Mouse (Mus musculus) lung, embryonic 14.5 days (tissue): ENCODE measurements around the gene A430005L14Rik. TPM values are rescaled to one million over a fixed set of nuclear protein-coding genes. Genes with fewer than 3 reads are reported as not detected.
A peak's percentile ranks its signal among the peaks of the same experiment; 100 is the strongest.

Source experiments
- ATAC-seq: fragments of 200-750 bp; cut with Nextera tagmentation; 2 replicates; pipeline ENCODE4 v1.8.0; 2017; ENCODE audit warnings: mild to moderate bottlenecking, moderate TSS enrichment, moderate library complexity; ENCODE audit not compliant: insufficient read depth
- DNase-seq: peaks from one replicate; pipeline ENCODE4 v3.0.0-alpha.2; 2015
- H3K27ac ChIP-seq: fragments of 300-500 bp; sonication (generic); 2 replicates; pipeline ENCODE4 v1.5.1; 2014; ENCODE audit warnings: low read depth, mild to moderate bottlenecking, moderate library complexity
- H3K27me3 ChIP-seq: fragments of 300-500 bp; sonication (generic); 2 replicates; pipeline ENCODE4 v1.6.1; 2014; ENCODE audit warnings: low read length, control low read depth; ENCODE audit not compliant: insufficient read depth
- H3K36me3 ChIP-seq: fragments of 300-500 bp; sonication (generic); 2 replicates; pipeline ENCODE4 v1.6.1; 2014; ENCODE audit warnings: control low read depth; ENCODE audit not compliant: insufficient read depth
- H3K4me1 ChIP-seq: fragments of 300-500 bp; sonication (generic); 2 replicates; pipeline ENCODE4 v1.6.1; 2014; ENCODE audit warnings: antibody characterized with exemption, control low read depth; ENCODE audit not compliant: insufficient read depth
- H3K4me2 ChIP-seq: fragments of 300-500 bp; sonication (generic); 2 replicates; pipeline ENCODE4 v1.6.1; 2014; ENCODE audit warnings: mild to moderate bottlenecking
- H3K4me3 ChIP-seq: fragments of 300-500 bp; sonication (generic); 2 replicates; pipeline ENCODE4 v1.5.1; 2014; ENCODE audit warnings: low read depth, low read length
- H3K9ac ChIP-seq: fragments of 300-500 bp; sonication (generic); 2 replicates; pipeline ENCODE4 v1.6.1; 2014
- H3K9me3 ChIP-seq: fragments of 300-500 bp; sonication (generic); 2 replicates; pipeline ENCODE4 v1.6.1; 2016; ENCODE audit warnings: low read depth, low read length, control low read depth
- CTCF ChIP-seq: IDR thresholded peaks from 2 replicates; pipeline ENCODE4 v1.5.1; 2016; ENCODE audit warnings: antibody characterized with exemption, low read depth
- WGBS: fragments of 180-500 bp; shearing (Covaris S2); extraction: QIAGEN DNeasy Blood & Tissue Kit; methylation state at CpG from one replicate; pipeline ENCODE4 v1.1.7; 2014; 5-methylcytosine and 5-hydroxymethylcytosine counted together
- polyA plus RNA-seq: library from polyadenylated mRNA; unstranded; fragments of >200 nt; fragmentation: Nextera tagmentation; extraction: Ambion mirVana; gene quantifications from 2 replicates; pipeline ENCODE4 v1.2.1, GENCODE M21; 2014

Gene A430005L14Rik
- polyA plus RNA-seq, 1 experiment from 2014 or later, result 91.4 TPM

DNA sequence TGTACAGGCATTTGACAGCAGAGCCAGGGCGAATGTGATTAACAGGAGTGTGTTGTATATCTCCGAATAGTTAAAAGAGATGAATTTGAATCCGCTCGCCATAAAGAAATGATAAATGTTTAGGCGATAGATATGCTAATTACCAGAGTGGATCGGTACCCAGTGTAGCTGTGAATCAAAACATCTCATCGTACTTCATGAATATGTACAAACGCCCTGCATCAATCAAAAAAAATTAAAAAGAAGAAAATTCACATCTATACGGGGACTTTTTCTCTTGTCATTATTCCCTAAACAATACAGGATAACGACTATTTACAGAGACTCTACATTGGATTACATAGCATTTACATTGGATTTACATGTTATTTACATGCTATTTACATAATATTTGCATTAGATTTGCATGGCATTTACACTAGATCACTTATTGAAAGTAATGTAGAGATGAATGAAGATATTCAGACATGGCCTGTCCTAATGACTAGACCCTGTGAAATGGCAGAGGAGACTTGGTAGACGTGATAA is 28.2 kb upstream of the A430005L14Rik start:
- H3K4me3 ChIP-seq, result no peak overlapping the region
- 76% methylated on average over 11 of the region's 11 CpGs for WGBS
- H3K36me3 ChIP-seq, result no peaks in the 10 kb centered on the region
- no peak overlapping the region for H3K27ac ChIP-seq
- no peaks in the 10 kb centered on the region for H3K27me3 ChIP-seq
- TF ChIP-seq CTCF, result no peak
- H3K9me3 ChIP-seq, result no peaks in the 10 kb centered on the region
- ATAC-seq (no peak), DNase-seq (no peak)
- no peaks in the 10 kb centered on the region for H3K4me1 ChIP-seq
- no peak overlapping the region for H3K9ac ChIP-seq
- no peak overlapping the region for H3K4me2 ChIP-seq

DNA sequence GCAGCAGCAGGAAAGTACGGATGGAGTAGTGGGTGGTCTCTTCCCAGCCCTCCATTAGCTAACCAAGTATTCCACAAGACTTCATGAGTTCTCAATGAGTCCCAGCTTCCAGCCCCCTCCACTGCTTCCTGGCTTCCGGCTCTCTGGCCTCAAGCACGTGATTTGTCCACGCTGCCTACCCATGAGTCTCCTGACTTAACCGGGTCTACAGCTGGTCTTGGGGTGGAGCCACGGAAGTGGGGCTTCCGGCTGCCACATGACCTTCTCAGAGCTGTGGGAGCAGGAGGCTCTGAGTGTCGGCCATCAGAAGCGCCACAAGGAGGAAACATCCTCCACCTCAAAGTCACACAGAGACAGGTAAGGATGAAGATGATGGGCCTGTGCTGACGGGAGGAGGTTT is 27.6 kb upstream of the A430005L14Rik start:
- WGBS, result 57% methylated on average over 10 of the region's 10 CpGs
- ATAC-seq (no peak), DNase-seq (no peak)
- no peak overlapping the region for H3K9ac ChIP-seq
- H3K4me3 ChIP-seq, result no peak overlapping the region
- no peaks in the 10 kb centered on the region for H3K9me3 ChIP-seq
- TF ChIP-seq CTCF, result no peak
- H3K4me1 ChIP-seq, result no peaks in the 10 kb centered on the region
- H3K36me3 ChIP-seq, result no peaks in the 10 kb centered on the region
- no peak overlapping the region for H3K4me2 ChIP-seq
- no peaks in the 10 kb centered on the region for H3K27me3 ChIP-seq
- H3K27ac ChIP-seq, result no peak overlapping the region

- ATAC-seq, result no peak
- no peak for TF ChIP-seq CTCF
- 64% methylated on average over 4 of the region's 4 CpGs for WGBS
Measured at GRCm38 (mm10) chr4:153929921-153930320, 27.1 kb upstream of the A430005L14Rik start.

GRCm38 (mm10) chr4:153943243-153943642 is 13.8 kb upstream of the A430005L14Rik start:
- Histone ChIP-seq H3K36me3 (no peaks in the 10 kb centered on the region), H3K9me3 (no peaks in the 10 kb centered on the region), H3K9ac (no peak overlapping the region), H3K4me3 (no peak overlapping the region), H3K27me3 (peaks cover 5% of the 10 kb centered on the region; the same call in 1 of the 2 replicates), H3K4me2 (no peak overlapping the region), H3K4me1 (no peaks in the 10 kb centered on the region), H3K27ac (no peak overlapping the region)
- WGBS, result 52% methylated on average over 4 of the region's 4 CpGs
- ATAC-seq (no peak), DNase-seq (peak; percentile 34)
- TF ChIP-seq CTCF, result peak; percentile 70

More at GRCm38 (mm10) chr4:153929921-153930320, 27.1 kb upstream of the A430005L14Rik start:
- Histone ChIP-seq H3K4me1 (no peaks in the 10 kb centered on the region), H3K27me3 (no peaks in the 10 kb centered on the region), H3K9ac (no peak overlapping the region), H3K4me3 (no peak overlapping the region), H3K27ac (no peak overlapping the region), H3K36me3 (no peaks in the 10 kb centered on the region), H3K4me2 (no peak overlapping the region), H3K9me3 (no peaks in the 10 kb centered on the region)
- no peak for DNase-seq

- Histone ChIP-seq H3K9ac (no peak overlapping the region), H3K36me3 (no peaks in the 10 kb centered on the region), H3K27ac (no peak overlapping the region), H3K4me2 (no peak overlapping the region), H3K4me3 (no peak overlapping the region), H3K4me1 (no peaks in the 10 kb centered on the region), H3K27me3 (peaks cover 5% of the 10 kb centered on the region; the same call in 1 of the 2 replicates), H3K9me3 (no peaks in the 10 kb centered on the region)
- WGBS, result 51% methylated on average over 6 of the region's 6 CpGs
- DNase-seq, result no peak
- ATAC-seq, result no peak
- TF ChIP-seq CTCF, result no peak
Measured at GRCm38 (mm10) chr4:153944261-153944660, 12.8 kb upstream of the A430005L14Rik start.

GRCm38 (mm10) chr4:153945741-153946140 is 11.3 kb upstream of the A430005L14Rik start:
- Histone ChIP-seq H3K4me2 (no peak overlapping the region), H3K36me3 (no peaks in the 10 kb centered on the region), H3K9ac (no peak overlapping the region), H3K4me1 (no peaks in the 10 kb centered on the region), H3K9me3 (no peaks in the 10 kb centered on the region), H3K27ac (no peak overlapping the region), H3K4me3 (no peak overlapping the region), H3K27me3 (peaks cover 5% of the 10 kb centered on the region; the same call in 1 of the 2 replicates)
- no peak for TF ChIP-seq CTCF
- WGBS, result 70% methylated on average over 6 of the region's 6 CpGs
- ATAC-seq (no peak), DNase-seq (no peak)

DNA sequence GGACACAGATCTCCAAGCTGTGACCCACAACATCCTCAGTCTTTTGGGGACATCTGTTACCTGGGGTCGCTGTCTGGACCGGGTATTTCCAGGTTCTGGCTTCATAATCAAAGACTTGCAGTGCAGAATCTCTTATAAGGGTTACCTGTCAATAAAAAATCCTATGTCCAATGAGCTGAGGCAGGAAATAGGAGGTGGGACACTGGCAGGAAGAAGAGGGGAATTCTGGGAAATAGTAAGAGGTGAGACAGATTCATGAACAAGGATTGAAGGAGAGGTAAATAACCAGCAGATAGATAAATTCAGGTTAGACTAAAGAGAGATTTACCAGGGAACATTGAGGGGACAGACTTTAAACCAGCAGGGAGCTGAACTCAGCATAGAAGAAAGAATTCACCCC is 6.7 kb upstream of the A430005L14Rik start:
- TF ChIP-seq CTCF, result no peak

More for the DNA sequence above, 6.7 kb upstream of the A430005L14Rik start:
- DNase-seq (no peak), ATAC-seq (no peak)
- Histone ChIP-seq H3K4me2 (no peak overlapping the region), H3K4me3 (no peak overlapping the region), H3K27ac (no peak overlapping the region), H3K9ac (no peak overlapping the region), H3K27me3 (0 out of 2 replicates have a peak, but pooled peaks cover 2% of the 10 kb centered on the region), H3K9me3 (no peaks in the 10 kb centered on the region), H3K4me1 (no peaks in the 10 kb centered on the region), H3K36me3 (no peaks in the 10 kb centered on the region)
- 71% methylated on average over 2 of the region's 2 CpGs for WGBS
